Mouse (Mus musculus) right cerebral cortex, adult 2 months (tissue): ENCODE results near the gene Syngr2.
"Not testable (repeated sequence)": the region's sequence is repeated elsewhere in the genome, so short reads cannot be mapped to it uniquely, and the experiment has no call there.

Source experiments
- DNase-seq, 2 experiments: peaks; one replicate each; pipeline ENCODE4 v3.0.0; 2021 to 2022; ENCODE audit warnings: low spot score in 2 of 2

The Syngr2 gene

GRCm38 (mm10) chr11:117781199-117781821 lies 28.2 kb upstream of the Syngr2 start:
- DNase-seq: no peak

- DNase-seq: no peak
Measured at GRCm38 (mm10) chr11:117781993-117782704, 27.3 kb upstream of the Syngr2 start, which contains the start of the genes Tmc8 and Tmc6. Gene Tmc8 (plus strand): TSS chr11:117782076. Gene Tmc6 (minus strand): TSS chr11:117782198.

GRCm38 (mm10) chr11:117782705-117783034 lies 26.8 kb upstream of the Syngr2 start:
- no peak for DNase-seq

- no peak for DNase-seq
Measured at GRCm38 (mm10) chr11:117783089-117783488, 26.4 kb upstream of the Syngr2 start.

- DNase-seq: no peak
Measured at GRCm38 (mm10) chr11:117783683-117784309, 25.7 kb upstream of the Syngr2 start.

GRCm38 (mm10) chr11:117786294-117786693 lies 23.2 kb upstream of the Syngr2 start:
- DNase-seq: peak in 1 of 2 experiments; percentile 64

GRCm38 (mm10) chr11:117788481-117788880 lies 21.0 kb upstream of the Syngr2 start:
- not testable (repeated sequence) for DNase-seq

- DNase-seq: peak; percentile 66 to 67
Measured at GRCm38 (mm10) chr11:117790286-117790685, 19.2 kb upstream of the Syngr2 start.

GRCm38 (mm10) chr11:117790703-117791440 lies 18.6 kb upstream of the Syngr2 start:
- DNase-seq: no peak

GRCm38 (mm10) chr11:117791441-117791761 lies 18.1 kb upstream of the Syngr2 start:
- DNase-seq: no peak

- no peak for DNase-seq
Measured at GRCm38 (mm10) chr11:117792281-117792888, 17.1 kb upstream of the Syngr2 start.

GRCm38 (mm10) chr11:117794035-117794551 lies 15.4 kb upstream of the Syngr2 start:
- no peak for DNase-seq

GRCm38 (mm10) chr11:117796954-117797353 lies 12.5 kb upstream of the Syngr2 start:
- DNase-seq: no peak

- DNase-seq: no peak
Measured at GRCm38 (mm10) chr11:117797511-117798159, 11.8 kb upstream of the Syngr2 start, which contains the start of gene 6030468B19Rik. Gene 6030468B19Rik (plus strand): TSS chr11:117797660.

GRCm38 (mm10) chr11:117798160-117798541 lies 11.3 kb upstream of the Syngr2 start:
- DNase-seq: no peak

- no peak for DNase-seq
Measured at GRCm38 (mm10) chr11:117799174-117799573, 10.3 kb upstream of the Syngr2 start.

GRCm38 (mm10) chr11:117800038-117800437 lies 9.4 kb upstream of the Syngr2 start:
- no peak for DNase-seq

GRCm38 (mm10) chr11:117801650-117802049 lies 7.8 kb upstream of the Syngr2 start:
- DNase-seq: no peak

- DNase-seq: no peak
Measured at GRCm38 (mm10) chr11:117803166-117803688, 6.2 kb upstream of the Syngr2 start.

- no peak for DNase-seq
Measured at GRCm38 (mm10) chr11:117806781-117807180, 2.7 kb upstream of the Syngr2 start.
